Mouse (Mus musculus): ENCODE results near the gene Nphs2. TPM values are rescaled to one million over a fixed set of nuclear protein-coding genes. Genes with fewer than 3 reads are reported as not detected.

Nphs2 gene
- total RNA-seq, 2 experiments from 2014 or later, result 0.10 to 0.32 TPM

- intact Hi-C loops (cut with DNase I), result no loop called here
- no peak for DNase-seq
These were observed 39.9 kb downstream of the Nphs2 start for GRCm38 (mm10) chr1:156350441-156350840.

- intact Hi-C loops (cut with DNase I), result no loop called here
- DNase-seq, result no peak
These were observed 41.9 kb downstream of the Nphs2 start for GRCm38 (mm10) chr1:156352466-156352865.

GRCm38 (mm10) chr1:156365740-156366139 is 55.2 kb downstream of the Nphs2 start, which contains the start of gene Gm2000:
Gene Gm2000 (plus strand): TSS chr1:156366040.
- no peak for DNase-seq
- intact Hi-C loops (cut with DNase I), result no loop called here

Other genes with a start within 250 kb of the Nphs2 start
- under 1 TPM; 0.07 to 0.19 TPM for gene Fam163a, start 105.7 kb upstream of the Nphs2 start, total RNA-seq (2021)
- gene Tdrd5, start 7.1 kb upstream of the Nphs2 start, total RNA-seq (2021), result 1 to 10 TPM in 1 of 2 experiments, not detected in 1; 1.9 TPM
- gene Gm2000, start 55.3 kb downstream of the Nphs2 start, total RNA-seq (2021), result 100 to 1,000 TPM; 387 to 449 TPM
- gene Axdnd1, start 110.4 kb downstream of the Nphs2 start, total RNA-seq (2021), result under 1 TPM in 1 of 2 experiments, not detected in 1; 0.61 TPM
- 10 to 100 TPM; 15.1 to 17.1 TPM for gene Soat1, start 163.6 kb downstream of the Nphs2 start, total RNA-seq (2021)
- 10 to 100 TPM; 39.9 to 45.6 TPM for gene Gm10031, start 213.3 kb downstream of the Nphs2 start, total RNA-seq (2021)
- 10 to 100 TPM; 20.1 to 23.5 TPM for gene Abl2, start 248.1 kb downstream of the Nphs2 start, total RNA-seq (2021)

All from heart, postnatal 14 days (tissue).